ENCODE assay signal across 8 mouse cellular contexts in genomic region chr11:94652973-94653372, GRCm38 (mm10). TPM values are rescaled to one million over a fixed set of nuclear protein-coding genes. Genes with fewer than 3 reads are reported as not detected.
DNase-seq lines count a peak whose midpoint lies in the region; ATAC-seq lines count a peak whose summit lies in the region.

No protein-coding gene starts in this region.

- no peak overlapping the region for H3K27ac ChIP-seq in forebrain, embryonic 12.5 days
- H3K27ac ChIP-seq in limb, embryonic 15.5 days: no peak overlapping the region
- H3K27ac ChIP-seq in stomach, embryonic 16.5 days (ENCODE audit: low read length): no peak overlapping the region

- peaks cover 32% of the 10 kb centered on the region for H3K4me1 ChIP-seq in megakaryocyte, embryonic 14.5 days
- peaks cover 14% of the 10 kb centered on the region for H3K4me1 ChIP-seq in forebrain, embryonic 12.5 days
- H3K4me1 ChIP-seq in limb, embryonic 15.5 days: peaks cover 19% of the 10 kb centered on the region
- peaks cover 12% of the 10 kb centered on the region; the same call in 1 of the 2 replicates for H3K4me1 ChIP-seq in stomach, embryonic 16.5 days (ENCODE audit: control insufficient read depth, insufficient read depth, low read length)

- H3K4me3 ChIP-seq in megakaryocyte, embryonic 14.5 days (replicated peaks): peak overlapping the region; percentile 98
- peak overlapping the region; percentile 67 for H3K4me3 ChIP-seq in forebrain, embryonic 12.5 days (replicated peaks)
- H3K4me3 ChIP-seq in limb, embryonic 15.5 days: peak overlapping the region; percentile 72
- H3K4me3 ChIP-seq in stomach, embryonic 16.5 days (replicated peaks; ENCODE audit: low read length): peak overlapping the region; percentile 74

- ATAC-seq in megakaryocyte, adult 5-6 weeks (ENCODE audit: poor library complexity, severe bottlenecking): no peak
- no peak for ATAC-seq in forebrain, embryonic 12.5 days (ENCODE audit: low FRiP score)
- ATAC-seq in limb, embryonic 15.5 days (ENCODE audit: insufficient number of reproducible peaks, low FRiP score, low TSS enrichment, low read depth): no peak
- no peak for ATAC-seq in stomach, embryonic 16.5 days (ENCODE audit: insufficient read depth, low FRiP score)

- WGBS in forebrain, embryonic 12.5 days: 52% methylated on average over 8 of the region's 8 CpGs
- WGBS in limb, embryonic 15.5 days: 46% methylated on average over 8 of the region's 8 CpGs
- 38% methylated on average over 8 of the region's 8 CpGs for WGBS in stomach, embryonic 16.5 days

- peaks cover 54% of the 10 kb centered on the region for H3K36me3 ChIP-seq in megakaryocyte, embryonic 14.5 days (replicated peaks; ENCODE audit: low read length)
- H3K36me3 ChIP-seq in forebrain, embryonic 12.5 days (replicated peaks): peaks cover 42% of the 10 kb centered on the region
- peaks cover 29% of the 10 kb centered on the region for H3K36me3 ChIP-seq in limb, embryonic 15.5 days
- H3K36me3 ChIP-seq in stomach, embryonic 16.5 days (ENCODE audit: control insufficient read depth, insufficient read depth, low read length): no peaks in the 10 kb centered on the region

- peak overlapping the region; percentile 72 for H3K4me2 ChIP-seq in forebrain, embryonic 12.5 days
- peak overlapping the region; percentile 74 for H3K4me2 ChIP-seq in limb, embryonic 15.5 days
- H3K4me2 ChIP-seq in stomach, embryonic 16.5 days (ENCODE audit: low read depth, low read length): peak overlapping the region; percentile 88

- peak overlapping the region; percentile 66; the same call in 1 of the 2 replicates for H3K9ac ChIP-seq in forebrain, embryonic 12.5 days
- no peak overlapping the region for H3K9ac ChIP-seq in limb, embryonic 15.5 days
- peak overlapping the region; percentile 83 for H3K9ac ChIP-seq in stomach, embryonic 16.5 days (ENCODE audit: low read length)

- no peaks in the 10 kb centered on the region for H3K27me3 ChIP-seq in megakaryocyte, embryonic 14.5 days (replicated peaks)
- H3K27me3 ChIP-seq in forebrain, embryonic 12.5 days: no peaks in the 10 kb centered on the region
- no peaks in the 10 kb centered on the region for H3K27me3 ChIP-seq in limb, embryonic 15.5 days
- no peaks in the 10 kb centered on the region for H3K27me3 ChIP-seq in stomach, embryonic 16.5 days (ENCODE audit: control insufficient read depth, insufficient read depth, low read length)

- DNase-seq in adrenal gland, postnatal 36 days: no peak
- DNase-seq in retina, postnatal 1 day: no peak
- no peak for DNase-seq in cerebellum, adult 9-11 months

- H3K9me3 ChIP-seq in megakaryocyte, embryonic 14.5 days: no peaks in the 10 kb centered on the region
- no peaks in the 10 kb centered on the region for H3K9me3 ChIP-seq in forebrain, embryonic 12.5 days
- H3K9me3 ChIP-seq in limb, embryonic 15.5 days: no peaks in the 10 kb centered on the region
- H3K9me3 ChIP-seq in stomach, embryonic 16.5 days (replicated peaks; ENCODE audit: control insufficient read depth, low read length): no peaks in the 10 kb centered on the region

RNA-seq across cellular contexts. Expression of gene Mrpl27, which starts 0.6 kb away (rescaled TPM):
- polyA plus RNA-seq in megakaryocyte, embryonic 14.5 days (2012; ENCODE audit: insufficient read depth, low replicate concordance): 5.8 and 93.0 TPM in 2 replicates
- 38.0 and 49.5 TPM in 2 replicates for total RNA-seq in megakaryocyte, adult 5-6 weeks (2015)
- total RNA-seq in megakaryocyte, adult 5-6 weeks (2017): 39.0 and 45.9 TPM in 2 replicates
- 125 and 136 TPM in 2 replicates for polyA plus RNA-seq in forebrain, embryonic 12.5 days (2016; fragmentation: Nextera tagmentation; extraction: Ambion mirVana)
- 126 and 128 TPM in 2 replicates for polyA plus RNA-seq in limb, embryonic 15.5 days (2015; fragmentation: Nextera tagmentation; extraction: Ambion mirVana)
- polyA plus RNA-seq in stomach, embryonic 16.5 days (2015; fragmentation: Nextera tagmentation; extraction: Ambion mirVana): 122 and 126 TPM in 2 replicates
- total RNA-seq in adrenal gland, postnatal 36 days (2021): 10 to 100 TPM; 65.6 to 90.4 TPM

RNA-seq across cellular contexts. Expression of gene Eme1, which starts 0.8 kb away (rescaled TPM):
- polyA plus RNA-seq in megakaryocyte, embryonic 14.5 days (2012; ENCODE audit: insufficient read depth, low replicate concordance): 6.0 and 9.3 TPM in 2 replicates
- 4.9 and 6.7 TPM in 2 replicates for total RNA-seq in megakaryocyte, adult 5-6 weeks (2015)
- 20.2 and 28.4 TPM in 2 replicates for total RNA-seq in megakaryocyte, adult 5-6 weeks (2017)
- polyA plus RNA-seq in forebrain, embryonic 12.5 days (2016; fragmentation: Nextera tagmentation; extraction: Ambion mirVana): 40.5 and 43.6 TPM in 2 replicates
- polyA plus RNA-seq in limb, embryonic 15.5 days (2015; fragmentation: Nextera tagmentation; extraction: Ambion mirVana): 13.6 and 14.0 TPM in 2 replicates
- polyA plus RNA-seq in stomach, embryonic 16.5 days (2015; fragmentation: Nextera tagmentation; extraction: Ambion mirVana): 12.7 and 13.2 TPM in 2 replicates
- total RNA-seq in adrenal gland, postnatal 36 days (2021): under 1 TPM; 0.72 to 0.99 TPM

RNA-seq across cellular contexts. Expression of gene Lrrc59, which starts 23.4 kb away (rescaled TPM):
- polyA plus RNA-seq in megakaryocyte, embryonic 14.5 days (2012; ENCODE audit: insufficient read depth, low replicate concordance): 85.5 and 96.0 TPM in 2 replicates
- 48.5 and 48.9 TPM in 2 replicates for total RNA-seq in megakaryocyte, adult 5-6 weeks (2015)
- total RNA-seq in megakaryocyte, adult 5-6 weeks (2017): 79.1 and 81.3 TPM in 2 replicates
- polyA plus RNA-seq in forebrain, embryonic 12.5 days (2016; fragmentation: Nextera tagmentation; extraction: Ambion mirVana): 218 and 229 TPM in 2 replicates
- polyA plus RNA-seq in limb, embryonic 15.5 days (2015; fragmentation: Nextera tagmentation; extraction: Ambion mirVana): 231 and 234 TPM in 2 replicates
- polyA plus RNA-seq in stomach, embryonic 16.5 days (2015; fragmentation: Nextera tagmentation; extraction: Ambion mirVana): 218 and 219 TPM in 2 replicates
- 100 to 1,000 TPM; 117 to 141 TPM for total RNA-seq in adrenal gland, postnatal 36 days (2021)

RNA-seq across cellular contexts. Expression of gene Xylt2, which starts 24.3 kb away (rescaled TPM):
- polyA plus RNA-seq in megakaryocyte, embryonic 14.5 days (2012; ENCODE audit: insufficient read depth, low replicate concordance): 5.2 and 18.2 TPM in 2 replicates
- total RNA-seq in megakaryocyte, adult 5-6 weeks (2015): 2.3 and 2.9 TPM in 2 replicates
- total RNA-seq in megakaryocyte, adult 5-6 weeks (2017): 4.3 and 8.1 TPM in 2 replicates
- polyA plus RNA-seq in forebrain, embryonic 12.5 days (2016; fragmentation: Nextera tagmentation; extraction: Ambion mirVana): 13.6 and 17.4 TPM in 2 replicates
- polyA plus RNA-seq in limb, embryonic 15.5 days (2015; fragmentation: Nextera tagmentation; extraction: Ambion mirVana): 19.9 and 22.5 TPM in 2 replicates
- polyA plus RNA-seq in stomach, embryonic 16.5 days (2015; fragmentation: Nextera tagmentation; extraction: Ambion mirVana): 9.4 and 13.6 TPM in 2 replicates
- total RNA-seq in adrenal gland, postnatal 36 days (2021): 10 to 100 TPM; 10.6 to 14.2 TPM

RNA-seq across cellular contexts. Expression of gene Acsf2, which starts 51.3 kb away (rescaled TPM):
- 12.9 and 26.6 TPM in 2 replicates for polyA plus RNA-seq in megakaryocyte, embryonic 14.5 days (2012; ENCODE audit: insufficient read depth, low replicate concordance)
- total RNA-seq in megakaryocyte, adult 5-6 weeks (2015): 6.7 and 7.9 TPM in 2 replicates
- total RNA-seq in megakaryocyte, adult 5-6 weeks (2017): 0.37 and 1.1 TPM in 2 replicates
- 3.5 and 4.0 TPM in 2 replicates for polyA plus RNA-seq in forebrain, embryonic 12.5 days (2016; fragmentation: Nextera tagmentation; extraction: Ambion mirVana)
- polyA plus RNA-seq in limb, embryonic 15.5 days (2015; fragmentation: Nextera tagmentation; extraction: Ambion mirVana): 6.2 and 6.3 TPM in 2 replicates
- polyA plus RNA-seq in stomach, embryonic 16.5 days (2015; fragmentation: Nextera tagmentation; extraction: Ambion mirVana): 4.3 and 5.7 TPM in 2 replicates
- 100 to 1,000 TPM; 130 to 146 TPM for total RNA-seq in adrenal gland, postnatal 36 days (2021)
